Mouse (Mus musculus): ENCODE results near the gene Cyp4f13.

Cyp4f13 gene

DNA sequence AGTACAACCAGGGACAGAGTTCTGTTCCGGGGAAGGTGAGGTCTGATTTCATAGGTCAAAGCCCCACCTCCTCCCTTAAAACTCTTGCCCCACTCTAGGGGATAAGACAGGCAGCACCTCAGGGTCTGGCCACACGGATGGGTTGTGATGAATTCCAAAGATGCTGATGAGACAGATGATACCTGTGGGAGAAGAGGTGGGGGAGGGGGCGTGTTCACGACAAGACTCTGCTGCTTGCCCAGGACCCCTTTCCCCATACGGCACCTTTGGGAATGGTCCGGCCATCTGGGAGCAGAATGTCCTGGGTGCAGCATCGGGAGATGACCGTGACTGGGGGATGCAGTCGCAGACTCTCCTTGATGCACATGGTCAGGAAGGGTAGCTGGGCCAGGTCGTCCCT is 41.0 kb downstream of the Cyp4f13 start:
- no peak for DNase-seq (ENCODE audit: low read depth in 1 of 2, low spot score in 2 of 2)

DNA sequence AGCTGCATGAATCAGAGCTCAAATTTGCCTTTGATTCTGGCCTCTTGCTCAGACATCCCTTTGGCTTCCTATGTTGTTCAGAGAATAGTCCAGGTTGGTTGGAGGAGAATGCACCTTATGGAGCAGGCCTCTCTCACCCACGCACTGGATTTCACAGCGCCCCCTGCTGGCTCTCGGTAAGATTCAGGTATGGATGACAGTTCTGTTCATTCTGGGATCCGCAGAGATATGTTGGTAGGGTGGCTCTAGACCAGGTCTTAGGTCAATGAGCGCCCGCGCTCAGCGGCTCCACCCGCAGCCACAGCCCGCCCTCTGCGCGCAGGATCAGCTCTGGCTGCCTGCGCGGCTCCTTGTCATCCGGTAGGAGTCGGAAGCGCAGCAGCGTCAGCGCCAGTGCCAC is 42.0 kb downstream of the Cyp4f13 start:
- DNase-seq (ENCODE audit: low read depth in 1 of 2, low spot score in 2 of 2) = no peak

DNA sequence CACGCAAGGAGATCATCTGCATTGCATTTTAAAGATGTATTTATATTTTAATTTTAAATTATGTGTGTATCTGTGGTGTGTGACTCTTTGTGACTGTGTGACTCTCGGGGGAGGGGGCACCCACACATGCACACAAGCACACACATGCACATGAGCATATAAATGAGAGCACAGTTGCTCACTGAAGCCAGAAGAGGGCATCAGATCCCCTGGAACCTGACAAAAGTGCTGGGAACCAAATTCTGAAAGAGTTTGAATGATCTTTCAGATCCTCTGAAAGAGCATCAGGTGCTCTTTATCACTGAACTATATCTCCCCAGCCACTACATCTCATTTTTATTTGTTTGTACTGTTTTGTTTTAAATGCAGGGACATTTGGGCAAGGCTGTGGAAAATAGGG is 42.8 kb downstream of the Cyp4f13 start:
- DNase-seq (ENCODE audit: low read depth in 1 of 2, low spot score in 2 of 2) = no peak

DNA sequence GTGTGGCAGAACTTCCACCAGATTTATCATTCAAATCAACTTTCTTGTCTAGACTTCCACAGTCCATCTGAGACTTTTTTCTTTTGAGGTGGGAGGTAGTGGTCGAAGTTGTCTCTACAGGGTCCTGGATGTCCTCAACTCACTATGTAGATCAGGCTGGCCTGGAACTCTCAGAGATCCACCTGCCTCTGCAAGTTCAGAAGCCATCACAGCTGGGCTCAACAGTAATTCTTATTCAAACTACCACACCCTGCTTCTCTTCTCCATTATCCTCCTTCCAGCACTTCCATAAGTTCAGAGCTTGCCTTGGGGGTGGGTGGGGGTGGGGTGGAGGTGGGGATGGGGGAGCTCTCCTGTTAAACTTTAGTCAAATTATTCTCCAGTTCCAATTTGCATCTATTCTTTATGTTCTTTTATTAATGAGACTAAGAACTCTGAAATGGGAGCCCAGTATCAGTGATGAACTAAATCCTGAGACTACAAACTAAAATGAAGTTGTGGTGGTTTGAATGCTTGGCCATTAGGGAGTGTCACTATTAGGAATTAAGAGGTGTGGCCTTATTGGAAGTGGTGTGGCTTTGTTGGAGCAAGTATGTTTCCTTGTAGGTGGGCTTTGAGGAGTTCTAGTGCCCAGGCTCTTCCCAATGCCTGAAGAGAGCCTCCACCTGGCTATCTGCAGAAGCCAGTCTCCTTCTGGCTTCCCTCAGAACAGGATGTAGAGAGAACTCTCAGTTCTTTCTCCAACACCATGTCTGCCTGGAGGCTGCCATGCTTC is 45.3 kb downstream of the Cyp4f13 start:
- no peak for DNase-seq (ENCODE audit: low read depth in 1 of 2, low spot score in 2 of 2)

DNA sequence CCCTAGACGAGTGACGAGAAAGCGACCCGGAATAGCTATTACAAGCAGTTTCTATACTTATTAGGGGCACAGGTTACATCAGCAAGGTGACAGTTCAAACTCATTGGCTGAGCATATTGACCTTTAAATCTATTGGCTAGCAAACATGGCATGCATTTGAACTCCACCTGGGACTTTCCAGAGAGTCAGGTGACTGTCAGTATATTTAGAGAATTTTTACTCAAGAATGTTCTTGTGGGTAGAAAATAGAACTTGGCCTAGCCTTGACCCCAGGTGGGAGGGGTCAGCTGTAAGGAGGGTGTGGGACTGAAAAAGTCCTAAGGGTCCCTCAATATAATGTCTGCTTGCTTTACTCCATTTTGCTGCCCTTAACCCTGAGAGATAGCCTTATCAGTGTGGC is 51.8 kb downstream of the Cyp4f13 start:
- DNase-seq (ENCODE audit: low read depth in 1 of 2, low spot score in 2 of 2) = no peak

DNA sequence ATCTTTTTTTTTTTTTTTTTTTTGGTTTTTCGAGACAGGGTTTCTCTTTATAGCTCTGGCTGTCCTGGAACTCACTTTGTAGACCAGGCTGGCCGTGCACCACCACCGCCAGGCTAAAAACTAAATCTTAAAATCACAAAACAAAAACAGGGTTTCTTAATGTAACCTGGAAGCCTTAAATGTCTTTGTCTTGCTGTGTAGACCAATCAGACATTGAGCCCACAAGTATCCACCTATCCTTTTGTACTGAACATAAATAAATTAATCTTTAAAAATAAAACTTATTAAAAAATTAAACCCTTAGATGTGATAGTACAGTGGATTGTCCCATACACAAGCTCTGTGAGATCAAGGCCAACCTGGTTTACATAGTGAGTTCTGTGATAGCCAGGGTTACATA is 53.3 kb downstream of the Cyp4f13 start:
- DNase-seq (ENCODE audit: low read depth in 1 of 2, low spot score in 2 of 2) = no peak

DNA sequence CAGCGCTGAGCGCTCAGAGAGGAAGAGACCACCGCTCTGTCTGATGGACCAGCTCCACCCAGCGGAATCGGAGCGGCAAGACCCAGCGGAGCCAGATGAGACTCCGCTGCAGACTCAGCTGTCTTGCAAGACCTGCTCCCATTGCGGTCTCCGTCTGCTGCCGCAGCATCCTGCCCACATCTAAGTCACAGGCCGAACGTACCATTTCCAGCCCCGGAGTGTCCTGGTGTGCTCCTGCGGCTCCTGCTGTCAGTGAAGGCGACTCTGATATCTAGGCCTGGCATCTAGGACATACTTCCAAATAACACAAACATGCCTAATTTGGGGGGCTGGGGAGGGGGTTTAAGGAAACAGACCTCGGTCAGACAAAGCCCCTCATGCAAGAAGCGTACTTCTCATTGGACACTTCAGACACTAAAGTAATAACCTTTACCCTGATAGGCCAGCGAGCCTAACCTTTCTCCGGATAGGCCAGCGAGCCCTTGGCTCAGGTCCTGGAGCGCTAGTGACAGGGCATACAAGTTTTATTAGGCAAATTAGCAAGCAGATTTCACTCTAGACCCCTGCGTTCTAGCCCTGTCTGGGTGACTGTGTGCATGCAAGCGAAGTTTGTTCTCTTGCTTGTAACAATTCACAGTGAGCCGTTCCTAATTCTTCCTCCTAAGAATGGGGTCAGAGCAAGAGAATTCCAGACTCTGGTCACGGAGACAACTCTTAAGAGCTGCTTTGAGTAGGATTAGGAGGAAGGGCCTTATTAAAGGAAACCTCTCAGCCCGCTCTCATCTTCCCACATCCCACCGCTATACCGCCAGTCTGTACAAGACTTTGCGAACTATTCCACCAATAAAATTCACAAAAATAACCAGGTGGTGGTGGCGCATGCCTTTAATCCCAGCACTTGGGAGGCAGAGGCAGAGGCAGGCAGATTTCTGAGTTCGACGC is 55.7 kb downstream of the Cyp4f13 start, which contains the start of gene Zfp870:
Gene Zfp870 (minus strand): TSS at position 404 of the 942 bp plus-strand sequence.
- peak; percentile 49 to 57 for DNase-seq (ENCODE audit: low read depth in 1 of 2, low spot score in 2 of 2)

DNA sequence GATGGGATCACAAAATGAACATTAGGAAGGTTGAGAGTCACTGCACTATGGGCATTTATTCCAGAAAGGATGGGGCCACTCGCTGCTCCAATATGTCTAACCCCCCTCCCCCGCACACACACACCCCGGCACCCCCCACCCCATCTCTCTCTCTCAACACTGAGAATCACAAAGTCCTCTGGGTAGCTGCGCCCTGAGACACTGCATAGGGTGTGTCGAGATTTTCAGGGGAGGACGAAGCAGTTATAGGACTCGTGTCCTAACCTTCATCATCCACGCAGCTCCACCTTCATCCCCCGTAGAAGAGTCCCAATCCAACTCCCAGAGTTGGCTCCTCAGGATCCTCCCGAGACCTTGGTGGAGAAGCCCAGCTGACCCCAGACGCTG is 56.4 kb downstream of the Cyp4f13 start:
- no peak for DNase-seq (ENCODE audit: low read depth in 1 of 2, low spot score in 2 of 2)

DNA sequence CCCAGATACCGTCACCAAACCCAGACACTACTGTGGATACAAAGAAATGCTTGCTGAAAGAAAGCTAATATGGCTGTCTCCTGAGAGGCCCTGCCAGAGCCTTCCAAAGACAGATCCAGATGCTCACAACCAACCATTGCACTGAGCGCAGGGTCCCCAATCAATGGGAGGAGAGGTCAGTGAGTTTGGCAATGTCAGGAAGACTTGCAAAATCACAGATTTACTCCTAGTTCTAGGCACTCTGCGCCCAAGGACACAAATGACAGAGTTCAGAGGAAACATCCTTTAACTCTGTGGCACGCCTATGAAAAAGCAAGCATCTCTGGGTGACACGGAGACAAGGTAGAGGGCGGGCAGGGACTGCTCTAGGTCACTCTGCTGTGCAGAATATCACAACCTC is 57.6 kb downstream of the Cyp4f13 start:
- DNase-seq (ENCODE audit: low read depth in 1 of 2, low spot score in 2 of 2) = no peak

DNA sequence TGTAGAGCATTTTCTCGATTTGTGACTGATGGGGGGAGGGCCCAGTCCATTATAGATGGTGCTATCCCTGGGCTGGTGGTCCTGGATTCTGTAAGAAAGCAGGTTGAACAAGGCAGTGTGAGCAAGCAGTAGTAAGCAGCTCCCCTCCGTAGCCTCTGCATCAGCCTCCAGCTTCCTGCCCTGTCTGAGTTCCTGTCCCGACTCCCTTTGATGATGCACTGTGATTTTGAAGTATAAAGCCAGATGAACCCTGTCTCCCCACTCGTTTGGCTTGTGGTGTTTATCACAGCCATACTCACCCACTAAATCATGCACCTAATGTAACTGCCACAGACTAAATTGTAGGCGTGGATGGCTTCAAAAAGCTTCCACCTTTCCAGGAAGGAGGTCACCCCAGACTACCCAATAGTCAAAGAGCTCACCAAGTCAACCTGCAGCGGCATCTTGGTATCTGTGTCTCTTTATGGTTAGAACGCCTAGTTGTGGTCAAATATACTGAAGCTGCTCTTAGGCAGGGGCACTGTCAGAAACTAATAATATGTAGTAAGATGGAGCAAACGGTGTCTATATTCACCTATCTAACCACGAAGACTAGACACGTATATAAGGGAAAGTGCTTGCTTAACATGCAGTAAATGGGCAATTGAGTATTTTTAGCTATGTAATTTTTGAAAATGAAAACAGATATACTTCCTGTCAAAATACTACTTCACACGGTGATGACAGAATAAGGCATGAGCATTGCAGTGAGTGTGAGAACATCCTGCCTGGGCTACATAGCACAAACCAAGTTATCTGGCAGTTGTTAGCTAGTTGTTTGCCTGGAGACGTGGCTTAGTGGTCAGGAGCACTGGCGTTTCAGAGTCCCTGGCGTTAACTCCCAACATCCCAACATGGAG is 66.6 kb downstream of the Cyp4f13 start:
- no peak for DNase-seq (ENCODE audit: low read depth in 1 of 2, low spot score in 2 of 2)

DNA sequence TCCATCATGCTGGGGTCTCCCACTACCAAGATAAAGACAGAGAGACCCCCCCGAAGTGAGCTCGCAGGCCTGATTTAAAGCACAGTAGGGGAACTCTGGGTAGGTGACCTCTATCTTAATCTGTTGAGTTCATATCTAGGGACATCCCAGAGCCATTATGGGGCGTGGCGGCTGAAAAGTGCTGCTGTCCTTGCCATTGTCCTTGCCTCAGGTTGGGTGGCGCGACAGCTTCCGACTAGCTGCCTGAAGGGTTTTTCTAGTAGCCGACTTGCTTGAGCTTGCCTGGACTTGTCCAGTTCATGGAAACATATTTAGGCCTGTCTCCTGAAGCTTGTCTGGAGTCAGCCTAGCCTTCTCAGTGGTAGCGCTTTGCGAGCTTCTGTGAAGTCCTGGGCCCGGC is 68.4 kb downstream of the Cyp4f13 start:
- DNase-seq (ENCODE audit: low read depth in 1 of 2, low spot score in 2 of 2) = no peak

DNA sequence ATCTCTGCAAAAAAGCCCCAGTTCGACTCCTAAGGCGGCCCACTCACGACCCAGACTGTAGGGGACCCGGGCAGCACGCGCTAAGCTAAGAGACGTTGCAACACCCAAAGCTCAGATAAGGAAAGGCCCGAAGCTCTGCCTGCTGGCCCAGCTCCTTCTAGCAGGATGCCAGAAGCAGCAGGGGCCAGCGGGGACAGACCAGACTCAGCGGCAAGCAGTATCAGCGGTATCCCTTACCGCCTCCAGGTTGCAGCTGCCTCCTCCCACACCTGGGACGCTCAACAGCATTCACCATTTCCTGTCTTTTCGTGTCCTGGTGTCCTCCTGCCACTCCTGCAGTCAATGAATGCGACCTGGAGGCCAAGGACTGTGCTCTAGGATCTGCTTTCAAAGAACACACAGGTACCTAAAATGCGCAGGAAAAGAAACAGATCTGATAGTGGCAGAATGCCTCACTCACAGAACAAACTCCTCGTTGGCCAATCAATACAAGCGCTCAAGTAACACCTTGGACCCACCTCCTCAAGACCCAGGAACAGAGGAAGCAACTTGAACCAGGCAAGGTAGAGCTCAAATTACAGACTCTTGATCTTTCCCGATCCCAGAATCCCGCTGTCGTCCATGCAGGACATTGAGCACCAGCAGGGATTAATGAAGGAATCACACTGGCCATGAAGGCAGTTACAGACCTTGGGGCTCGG is 69.6 kb downstream of the Cyp4f13 start:
- DNase-seq (ENCODE audit: low read depth in 1 of 2, low spot score in 2 of 2) = no peak

Data from monocyte, adult 2 months (primary cell).